Mouse (Mus musculus): ENCODE measurements around the gene Gch1.

Gene Gch1

GRCm38 (mm10) chr14:47206601-47207000 lies 17.4 kb upstream of the Gch1 start:
- DNase-seq (ENCODE audit: low read depth): no peak

GRCm38 (mm10) chr14:47205270-47205972 lies 16.2 kb upstream of the Gch1 start:
- DNase-seq (ENCODE audit: low read depth): no peak

- DNase-seq (ENCODE audit: low read depth): no peak
Observed at GRCm38 (mm10) chr14:47197340-47197739, 8.1 kb upstream of the Gch1 start.

- no peak for DNase-seq (ENCODE audit: low read depth)
Observed at GRCm38 (mm10) chr14:47196711-47197110, 7.5 kb upstream of the Gch1 start.

GRCm38 (mm10) chr14:47194096-47194495 lies 4.9 kb upstream of the Gch1 start:
- DNase-seq (ENCODE audit: low read depth): peak; percentile 63

GRCm38 (mm10) chr14:47193506-47193905 lies 4.3 kb upstream of the Gch1 start:
- no peak for DNase-seq (ENCODE audit: low read depth)

GRCm38 (mm10) chr14:47191861-47192260 lies 2.6 kb upstream of the Gch1 start:
- no peak for DNase-seq (ENCODE audit: low read depth)

- DNase-seq (ENCODE audit: low read depth): no peak
Observed at GRCm38 (mm10) chr14:47190626-47191025, 1.4 kb upstream of the Gch1 start.

- peak; percentile 92 for DNase-seq (ENCODE audit: low read depth)
Observed at GRCm38 (mm10) chr14:47189635-47189955, 382 bp upstream of the Gch1 start.

GRCm38 (mm10) chr14:47188475-47188847 lies 752 bp downstream of the Gch1 start:
- DNase-seq (ENCODE audit: low read depth): peak; percentile 54

- DNase-seq (ENCODE audit: low read depth): peak; percentile 79
Observed at GRCm38 (mm10) chr14:47187666-47188360, 1.4 kb downstream of the Gch1 start.

GRCm38 (mm10) chr14:47187261-47187660 lies 2.0 kb downstream of the Gch1 start:
- no peak for DNase-seq (ENCODE audit: low read depth)

GRCm38 (mm10) chr14:47186561-47186960 lies 2.7 kb downstream of the Gch1 start:
- no peak for DNase-seq (ENCODE audit: low read depth)

GRCm38 (mm10) chr14:47181497-47182290 lies 7.5 kb downstream of the Gch1 start:
- DNase-seq (ENCODE audit: low read depth): peak; percentile 66

- DNase-seq (ENCODE audit: low read depth): no peak
Observed at GRCm38 (mm10) chr14:47178851-47179250, 10.4 kb downstream of the Gch1 start.

- DNase-seq (ENCODE audit: low read depth): no peak
Observed at GRCm38 (mm10) chr14:47177846-47178414, 11.3 kb downstream of the Gch1 start.

- no peak for DNase-seq (ENCODE audit: low read depth)
Observed at GRCm38 (mm10) chr14:47176226-47176625, 13.0 kb downstream of the Gch1 start.

GRCm38 (mm10) chr14:47175136-47175535 lies 14.1 kb downstream of the Gch1 start:
- DNase-seq (ENCODE audit: low read depth): no peak

GRCm38 (mm10) chr14:47172073-47172472 lies 17.1 kb downstream of the Gch1 start:
- peak; percentile 39 for DNase-seq (ENCODE audit: low read depth)

- DNase-seq (ENCODE audit: low read depth): no peak
Observed at GRCm38 (mm10) chr14:47170499-47171109, 18.6 kb downstream of the Gch1 start.

- DNase-seq (ENCODE audit: low read depth): no peak
Observed at GRCm38 (mm10) chr14:47169677-47170410, 19.4 kb downstream of the Gch1 start.

- no peak for DNase-seq (ENCODE audit: low read depth)
Observed at GRCm38 (mm10) chr14:47165741-47166140, 23.5 kb downstream of the Gch1 start.
